Mouse (Mus musculus) heart, embryonic 12.5 days (tissue): ENCODE results near the gene Alg9. TPM values are rescaled to one million over a fixed set of nuclear protein-coding genes. Genes with fewer than 3 reads are reported as not detected.
A peak's percentile ranks its signal among the peaks of the same experiment; 100 is the strongest.

Experiments
- ATAC-seq: fragments of 200-750 bp; cut with Nextera tagmentation; 2 replicates; pipeline ENCODE4 v1.8.0; 2017; ENCODE audit warnings: moderate TSS enrichment, moderate library complexity; ENCODE audit not compliant: insufficient number of reproducible peaks, low FRiP score
- H3K27ac ChIP-seq: fragments of 300-500 bp; sonication (generic); 2 replicates; pipeline ENCODE4 v1.5.1; 2016; ENCODE audit warnings: mild to moderate bottlenecking, moderate library complexity; ENCODE audit not compliant: poor library complexity, severe bottlenecking
- H3K27me3 ChIP-seq: fragments of 300-500 bp; sonication (generic); replicated peaks from 2 replicates; pipeline ENCODE4 v1.6.1; 2016; ENCODE audit warnings: mild to moderate bottlenecking, moderate library complexity
- H3K36me3 ChIP-seq: fragments of 300-500 bp; sonication (generic); 2 replicates; pipeline ENCODE4 v1.6.1; 2016; ENCODE audit warnings: mild to moderate bottlenecking, moderate library complexity
- H3K4me1 ChIP-seq: fragments of 300-500 bp; sonication (generic); replicated peaks from 2 replicates; pipeline ENCODE4 v1.6.1; 2016; ENCODE audit warnings: mild to moderate bottlenecking
- H3K4me2 ChIP-seq: fragments of 300-500 bp; sonication (generic); 2 replicates; pipeline ENCODE4 v1.6.1; 2016; ENCODE audit warnings: mild to moderate bottlenecking, moderate library complexity
- H3K4me3 ChIP-seq: fragments of 300-500 bp; sonication (generic); 2 replicates; pipeline ENCODE4 v1.5.1; 2016; ENCODE audit warnings: mild to moderate bottlenecking
- H3K9ac ChIP-seq: fragments of 300-500 bp; sonication (generic); 2 replicates; pipeline ENCODE4 v1.6.1; 2016; ENCODE audit warnings: mild to moderate bottlenecking, moderate library complexity
- H3K9me3 ChIP-seq: fragments of 300-500 bp; sonication (generic); replicated peaks from 2 replicates; pipeline ENCODE4 v1.6.1; 2016; ENCODE audit warnings: mild to moderate bottlenecking, moderate library complexity
- WGBS: fragments of 180-500 bp; shearing (Covaris S2); methylation state at CpG from one replicate; pipeline ENCODE4 v1.1.7; 2016; 5-methylcytosine and 5-hydroxymethylcytosine counted together
- polyA plus RNA-seq: library from polyadenylated mRNA; unstranded; fragments of >200 nt; fragmentation: Nextera tagmentation; extraction: Ambion mirVana; gene quantifications from 2 replicates; pipeline ENCODE4 v1.2.1, GENCODE M21; 2016

The Alg9 gene
- polyA plus RNA-seq, 1 experiment from 2014 or later = 38.6 TPM

DNA sequence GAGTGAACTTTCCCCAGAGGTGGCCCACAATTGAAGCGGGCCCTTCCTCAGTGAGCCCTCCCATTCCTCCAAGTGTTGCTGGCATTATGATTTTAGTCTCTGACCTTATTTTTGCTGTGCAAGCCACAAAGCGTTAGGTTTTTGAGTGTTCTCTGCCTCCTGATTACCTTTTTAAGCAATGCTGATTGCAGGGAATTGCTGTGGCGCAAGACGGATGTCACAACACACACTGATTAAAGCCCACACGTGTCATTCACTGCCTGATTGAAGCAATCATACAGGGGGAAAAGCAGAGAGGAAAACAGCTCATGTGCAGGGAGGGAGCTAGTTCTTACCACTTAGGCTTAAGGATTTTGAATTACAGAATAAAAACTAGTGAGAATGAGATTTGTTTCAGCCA is 23.5 kb downstream of the Alg9 start:
- Histone ChIP-seq H3K27me3 (no peaks in the 10 kb centered on the region), H3K4me3 (no peak overlapping the region), H3K27ac (no peak overlapping the region), H3K36me3 (peaks cover 56% of the 10 kb centered on the region), H3K4me1 (no peaks in the 10 kb centered on the region), H3K9me3 (no peaks in the 10 kb centered on the region), H3K4me2 (no peak overlapping the region), H3K9ac (no peak overlapping the region)
- 88% methylated on average over 5 of the region's 5 CpGs for WGBS
- no peak for ATAC-seq

DNA sequence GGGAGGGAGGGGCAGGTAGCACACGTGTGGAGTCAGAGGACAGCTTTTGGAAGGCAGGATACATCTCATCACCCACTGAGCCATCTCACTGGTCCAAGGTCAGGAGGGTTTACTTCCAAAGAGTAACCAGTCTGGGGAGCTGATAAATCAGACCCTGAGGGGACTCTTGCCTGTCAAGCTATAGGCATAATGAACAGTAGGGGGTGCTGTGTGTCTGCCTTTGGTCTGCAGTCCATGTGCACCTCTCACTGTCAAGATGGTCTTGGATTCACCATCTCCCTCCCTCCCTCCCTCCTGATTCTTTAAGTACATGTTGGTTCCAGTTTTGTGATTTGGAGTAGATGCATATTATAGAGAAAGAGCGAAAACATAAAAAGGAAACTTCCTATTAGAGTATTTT is 26.2 kb downstream of the Alg9 start:
- ATAC-seq = no peak
- Histone ChIP-seq H3K4me1 (no peaks in the 10 kb centered on the region), H3K27me3 (no peaks in the 10 kb centered on the region), H3K36me3 (peaks cover 65% of the 10 kb centered on the region), H3K9ac (no peak overlapping the region), H3K4me2 (no peak overlapping the region), H3K4me3 (no peak overlapping the region), H3K27ac (no peak overlapping the region), H3K9me3 (no peaks in the 10 kb centered on the region)
- 51% methylated on average over 2 of the region's 2 CpGs for WGBS

- Histone ChIP-seq H3K36me3 (peaks cover 76% of the 10 kb centered on the region), H3K27me3 (no peaks in the 10 kb centered on the region), H3K4me1 (no peaks in the 10 kb centered on the region), H3K4me2 (no peak overlapping the region), H3K9me3 (no peaks in the 10 kb centered on the region), H3K4me3 (no peak overlapping the region), H3K9ac (no peak overlapping the region), H3K27ac (no peak overlapping the region)
- 72% methylated on average over 7 of the region's 7 CpGs for WGBS
- ATAC-seq = peak; percentile 91
These were observed 28.3 kb downstream of the Alg9 start for GRCm38 (mm10) chr9:50803055-50803671.

DNA sequence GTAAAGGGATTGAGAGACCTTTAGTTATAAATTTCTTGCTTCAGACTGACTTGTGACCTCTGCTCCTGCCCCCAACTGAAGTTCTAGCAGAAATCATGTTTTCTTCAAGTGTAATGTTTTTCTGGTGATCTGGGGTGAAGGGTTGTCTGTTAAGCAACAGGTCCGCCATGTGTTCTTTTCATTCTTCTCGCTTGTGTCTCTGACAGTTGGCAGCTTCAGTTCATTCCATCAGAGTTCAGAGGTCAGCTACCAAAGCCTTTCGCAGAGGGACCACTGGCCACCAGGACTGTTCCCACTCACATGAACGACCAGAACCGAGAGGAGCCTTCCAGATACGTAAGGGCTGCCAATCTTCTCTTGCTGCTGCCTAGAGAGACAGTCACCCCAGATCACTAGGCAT is 33.7 kb downstream of the Alg9 start:
- 88% methylated on average over 6 of the region's 6 CpGs for WGBS
- H3K36me3 ChIP-seq = peaks cover 80% of the 10 kb centered on the region
- H3K4me1 ChIP-seq = peaks cover 5% of the 10 kb centered on the region
- H3K9me3 ChIP-seq = no peaks in the 10 kb centered on the region
- no peak overlapping the region for H3K9ac ChIP-seq
- no peak overlapping the region for H3K4me3 ChIP-seq
- no peaks in the 10 kb centered on the region for H3K27me3 ChIP-seq
- ATAC-seq = no peak
- no peak overlapping the region for H3K27ac ChIP-seq
- no peak overlapping the region for H3K4me2 ChIP-seq

- no peak overlapping the region for H3K4me3 ChIP-seq
- no peak overlapping the region for H3K27ac ChIP-seq
- ATAC-seq = no peak
- 93% methylated on average over 13 of the region's 13 CpGs for WGBS
- H3K4me2 ChIP-seq = no peak overlapping the region
- H3K9ac ChIP-seq = no peak overlapping the region
- no peaks in the 10 kb centered on the region for H3K27me3 ChIP-seq
- no peaks in the 10 kb centered on the region for H3K9me3 ChIP-seq
- peaks cover 5% of the 10 kb centered on the region for H3K4me1 ChIP-seq
- peaks cover 80% of the 10 kb centered on the region for H3K36me3 ChIP-seq
These were observed 34.3 kb downstream of the Alg9 start for GRCm38 (mm10) chr9:50809146-50809545.

GRCm38 (mm10) chr9:50811187-50811586 is 36.4 kb downstream of the Alg9 start:
- H3K4me2 ChIP-seq = no peak overlapping the region
- H3K27ac ChIP-seq = no peak overlapping the region
- H3K36me3 ChIP-seq = peaks cover 74% of the 10 kb centered on the region
- 50% methylated on average over 7 of the region's 7 CpGs for whole genome bisulfite sequencing
- no peak overlapping the region for H3K9ac ChIP-seq
- H3K9me3 ChIP-seq = no peaks in the 10 kb centered on the region
- peaks cover 5% of the 10 kb centered on the region for H3K4me1 ChIP-seq
- H3K4me3 ChIP-seq = no peak overlapping the region
- H3K27me3 ChIP-seq = no peaks in the 10 kb centered on the region
- peak; percentile 68; the same call in 1 of the 2 replicates for ATAC-seq

DNA sequence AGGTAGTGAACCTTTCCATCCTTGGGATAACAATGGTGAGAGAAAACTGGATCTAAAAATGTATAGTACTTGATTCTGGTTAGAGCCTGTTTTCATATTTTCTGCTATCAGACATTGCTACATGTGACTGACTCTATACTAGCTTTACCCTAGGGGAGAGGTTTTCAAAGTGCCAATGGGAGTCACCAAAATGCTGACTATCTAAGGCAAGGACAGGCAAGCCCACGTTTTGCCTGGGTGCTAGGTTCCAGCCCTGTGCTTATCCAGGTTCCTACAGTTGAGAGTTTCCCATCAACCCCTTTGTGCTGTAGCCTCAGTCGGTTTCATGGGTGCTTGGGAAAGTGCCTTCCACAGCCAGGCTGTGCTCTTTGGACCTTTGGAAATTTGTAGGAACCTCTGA is 36.9 kb downstream of the Alg9 start:
- Histone ChIP-seq H3K27me3 (no peaks in the 10 kb centered on the region), H3K36me3 (peaks cover 73% of the 10 kb centered on the region), H3K4me2 (no peak overlapping the region), H3K27ac (no peak overlapping the region), H3K9ac (no peak overlapping the region), H3K4me3 (no peak overlapping the region), H3K9me3 (no peaks in the 10 kb centered on the region), H3K4me1 (peaks cover 5% of the 10 kb centered on the region)
- 66% methylated on average over 2 of the region's 2 CpGs for WGBS
- ATAC-seq = no peak

DNA sequence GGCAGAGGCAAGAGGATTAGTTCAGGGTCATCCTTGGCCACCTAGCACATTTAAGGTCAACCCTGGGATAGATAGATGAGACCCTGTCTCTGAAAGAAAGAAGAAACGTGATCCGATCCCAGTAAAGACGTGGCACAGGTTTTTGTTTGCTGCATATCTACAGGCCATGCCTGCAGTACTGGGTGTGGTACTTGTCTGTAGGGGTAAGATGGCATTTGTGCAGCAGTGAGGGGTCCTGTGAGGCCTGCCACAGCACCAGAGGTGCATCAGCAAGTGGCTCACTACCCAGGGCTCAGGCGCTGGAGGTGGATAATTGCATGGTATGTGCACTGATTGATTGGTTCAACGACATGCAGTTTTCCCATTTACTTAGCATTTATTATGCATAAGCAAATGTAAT is 39.0 kb downstream of the Alg9 start:
- H3K36me3 ChIP-seq = peaks cover 69% of the 10 kb centered on the region
- ATAC-seq = no peak
- no peak overlapping the region for H3K9ac ChIP-seq
- no peak overlapping the region for H3K4me2 ChIP-seq
- H3K27me3 ChIP-seq = no peaks in the 10 kb centered on the region
- 89% methylated on average over 5 of the region's 5 CpGs for WGBS
- H3K4me1 ChIP-seq = peaks cover 5% of the 10 kb centered on the region
- no peaks in the 10 kb centered on the region for H3K9me3 ChIP-seq
- H3K27ac ChIP-seq = no peak overlapping the region
- H3K4me3 ChIP-seq = no peak overlapping the region

DNA sequence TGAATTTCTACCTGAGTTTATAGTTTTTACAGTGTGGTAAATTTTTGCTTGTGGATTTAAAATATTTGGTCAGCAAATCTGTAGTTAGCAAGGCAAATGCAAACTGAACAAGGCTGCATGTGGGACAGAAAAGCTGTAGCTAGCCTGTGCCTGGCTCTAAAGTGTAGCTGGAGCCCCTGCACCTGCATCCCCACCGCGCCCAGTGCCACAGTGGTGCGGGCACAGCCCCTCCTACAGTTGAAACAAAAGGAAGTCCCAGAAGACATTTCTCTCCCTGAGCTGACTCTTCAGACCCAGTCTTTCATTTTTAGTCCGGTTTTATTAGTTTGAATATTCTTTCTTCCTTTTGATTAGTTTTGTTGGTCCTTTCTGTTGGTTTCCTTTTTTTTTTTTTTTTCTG is 40.8 kb downstream of the Alg9 start:
- Histone ChIP-seq H3K36me3 (peaks cover 62% of the 10 kb centered on the region), H3K4me1 (peaks cover 5% of the 10 kb centered on the region), H3K4me2 (no peak overlapping the region), H3K9me3 (no peaks in the 10 kb centered on the region), H3K4me3 (no peak overlapping the region), H3K9ac (no peak overlapping the region), H3K27me3 (no peaks in the 10 kb centered on the region), H3K27ac (no peak overlapping the region)
- 93% methylated on average over 4 of the region's 4 CpGs for WGBS
- no peak for ATAC-seq

GRCm38 (mm10) chr9:50816512-50816911 is 41.7 kb downstream of the Alg9 start:
- peaks cover 58% of the 10 kb centered on the region for H3K36me3 ChIP-seq
- H3K4me2 ChIP-seq = no peak overlapping the region
- H3K9me3 ChIP-seq = no peaks in the 10 kb centered on the region
- no peaks in the 10 kb centered on the region for H3K4me1 ChIP-seq
- no peak overlapping the region for H3K9ac ChIP-seq
- H3K4me3 ChIP-seq = no peak overlapping the region
- no peak overlapping the region for H3K27ac ChIP-seq
- H3K27me3 ChIP-seq = no peaks in the 10 kb centered on the region
- WGBS = 80% methylated on average over 1 of the region's 1 CpGs
- ATAC-seq = no peak

- ATAC-seq = no peak
- no peaks in the 10 kb centered on the region for H3K27me3 ChIP-seq
- 83% methylated on average over 6 of the region's 6 CpGs for WGBS
- H3K9ac ChIP-seq = no peak overlapping the region
- H3K4me3 ChIP-seq = no peak overlapping the region
- H3K4me2 ChIP-seq = no peak overlapping the region
- no peak overlapping the region for H3K27ac ChIP-seq
- H3K9me3 ChIP-seq = no peaks in the 10 kb centered on the region
- H3K4me1 ChIP-seq = no peaks in the 10 kb centered on the region
- peaks cover 65% of the 10 kb centered on the region for H3K36me3 ChIP-seq
These were observed 43.2 kb downstream of the Alg9 start for GRCm38 (mm10) chr9:50818050-50818449.

DNA sequence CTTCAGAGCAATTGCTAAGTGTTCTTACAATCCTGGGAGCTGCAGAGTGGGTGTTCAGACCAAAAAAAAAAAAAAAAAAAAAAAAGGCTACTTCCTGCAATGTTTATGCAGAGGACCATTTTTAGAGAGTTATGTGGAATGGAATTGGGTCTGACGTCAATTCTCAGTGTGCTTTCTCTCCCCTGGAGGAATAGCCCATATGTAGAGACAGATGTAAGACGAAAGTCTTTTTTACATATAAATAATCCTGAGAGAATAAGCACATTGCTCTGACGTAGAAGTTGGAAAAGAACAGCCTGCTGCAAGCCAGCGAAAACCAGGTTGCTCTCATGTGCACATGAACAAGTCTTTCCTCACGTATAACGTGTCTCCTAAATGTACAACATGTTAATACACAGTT is 44.9 kb downstream of the Alg9 start:
- Histone ChIP-seq H3K36me3 (peaks cover 59% of the 10 kb centered on the region), H3K9me3 (no peaks in the 10 kb centered on the region), H3K9ac (no peak overlapping the region), H3K27ac (no peak overlapping the region), H3K4me1 (no peaks in the 10 kb centered on the region), H3K27me3 (no peaks in the 10 kb centered on the region), H3K4me3 (no peak overlapping the region), H3K4me2 (no peak overlapping the region)
- no peak for ATAC-seq
- 90% methylated on average over 6 of the region's 6 CpGs for WGBS
